Mouse (Mus musculus): ENCODE data around the gene Anxa7. TPM values are rescaled to one million over a fixed set of nuclear protein-coding genes. Genes with fewer than 3 reads are reported as not detected.

Anxa7 gene
- polyA plus RNA-seq, 1 experiment from 2014 or later = 43.7 TPM

- H3K27ac ChIP-seq = no peak overlapping the region
- WGBS = 44% methylated on average over 3 of the region's 3 CpGs
- 0 out of 2 replicates have a peak, but pooled peaks cover 3% of the 10 kb centered on the region for H3K4me1 ChIP-seq (replicated peaks; ENCODE audit: insufficient read depth, low read length)
- no peak for DNase-seq (ENCODE audit: low spot score)
- H3K4me3 ChIP-seq (replicated peaks; ENCODE audit: low read depth, low read length) = peak overlapping the region; percentile 82
- no peaks in the 10 kb centered on the region for H3K36me3 ChIP-seq (ENCODE audit: insufficient read depth, low read length)
- H3K27me3 ChIP-seq (ENCODE audit: insufficient read depth, low read length) = no peaks in the 10 kb centered on the region
- peak overlapping the region; percentile 66; the same call in 1 of the 2 replicates for H3K9ac ChIP-seq (ENCODE audit: low read depth, low read length)
- H3K4me2 ChIP-seq (ENCODE audit: low read length) = peak overlapping the region; percentile 78
- no peak for TF ChIP-seq CTCF (IDR thresholded peaks at IDR 0.05; ENCODE audit: low read depth)
- no peak for ATAC-seq (replicated peaks; ENCODE audit: low FRiP score, low read depth)
- H3K9me3 ChIP-seq (replicated peaks; ENCODE audit: low read length) = no peaks in the 10 kb centered on the region
Observed at GRCm38 (mm10) chr14:20478385-20478784, 1.5 kb downstream of the Anxa7 start.

GRCm38 (mm10) chr14:20477261-20478025, 2.5 kb downstream of the Anxa7 start:
- no peak overlapping the region for H3K9ac ChIP-seq (ENCODE audit: low read depth, low read length)
- no peaks in the 10 kb centered on the region for H3K36me3 ChIP-seq (ENCODE audit: insufficient read depth, low read length)
- no peak for ATAC-seq (replicated peaks; ENCODE audit: low FRiP score, low read depth)
- no peaks in the 10 kb centered on the region for H3K9me3 ChIP-seq (replicated peaks; ENCODE audit: low read length)
- no peak overlapping the region for H3K4me2 ChIP-seq (ENCODE audit: low read length)
- 47% methylated on average over 4 of the region's 4 CpGs for WGBS
- no peak for DNase-seq (ENCODE audit: low spot score)
- H3K4me3 ChIP-seq (replicated peaks; ENCODE audit: low read depth, low read length) = no peak overlapping the region
- no peaks in the 10 kb centered on the region for H3K27me3 ChIP-seq (ENCODE audit: insufficient read depth, low read length)
- H3K4me1 ChIP-seq (replicated peaks; ENCODE audit: insufficient read depth, low read length) = 0 out of 2 replicates have a peak, but pooled peaks cover 3% of the 10 kb centered on the region
- no peak for TF ChIP-seq CTCF (IDR thresholded peaks at IDR 0.05; ENCODE audit: low read depth)
- H3K27ac ChIP-seq = no peak overlapping the region

- no peak for TF ChIP-seq CTCF (IDR thresholded peaks at IDR 0.05; ENCODE audit: low read depth)
- DNase-seq (ENCODE audit: low spot score) = no peak
- H3K36me3 ChIP-seq (ENCODE audit: insufficient read depth, low read length) = peaks cover 54% of the 10 kb centered on the region
- no peaks in the 10 kb centered on the region for H3K4me1 ChIP-seq (replicated peaks; ENCODE audit: insufficient read depth, low read length)
- H3K4me3 ChIP-seq (replicated peaks; ENCODE audit: low read depth, low read length) = no peak overlapping the region
- no peak overlapping the region for H3K9ac ChIP-seq (ENCODE audit: low read depth, low read length)
- H3K27me3 ChIP-seq (ENCODE audit: insufficient read depth, low read length) = no peaks in the 10 kb centered on the region
- no peak for ATAC-seq (replicated peaks; ENCODE audit: low FRiP score, low read depth)
- H3K27ac ChIP-seq = no peak overlapping the region
- WGBS = 82% methylated on average over 14 of the region's 14 CpGs
- no peak overlapping the region for H3K4me2 ChIP-seq (ENCODE audit: low read length)
- no peaks in the 10 kb centered on the region for H3K9me3 ChIP-seq (replicated peaks; ENCODE audit: low read length)
Observed at GRCm38 (mm10) chr14:20460216-20460615, 19.7 kb downstream of the Anxa7 start.

- H3K27me3 ChIP-seq (ENCODE audit: insufficient read depth, low read length) = no peaks in the 10 kb centered on the region
- no peak for ATAC-seq (replicated peaks; ENCODE audit: low FRiP score, low read depth)
- H3K4me2 ChIP-seq (ENCODE audit: low read length) = no peak overlapping the region
- peaks cover 42% of the 10 kb centered on the region for H3K36me3 ChIP-seq (ENCODE audit: insufficient read depth, low read length)
- H3K4me3 ChIP-seq (replicated peaks; ENCODE audit: low read depth, low read length) = no peak overlapping the region
- no peak for TF ChIP-seq CTCF (IDR thresholded peaks at IDR 0.05; ENCODE audit: low read depth)
- H3K27ac ChIP-seq = no peak overlapping the region
- H3K9me3 ChIP-seq (replicated peaks; ENCODE audit: low read length) = no peaks in the 10 kb centered on the region
- 95% methylated on average over 9 of the region's 9 CpGs for WGBS
- H3K9ac ChIP-seq (ENCODE audit: low read depth, low read length) = no peak overlapping the region
- H3K4me1 ChIP-seq (replicated peaks; ENCODE audit: insufficient read depth, low read length) = no peaks in the 10 kb centered on the region
- no peak for DNase-seq (ENCODE audit: low spot score)
Observed at GRCm38 (mm10) chr14:20458378-20458777, 21.6 kb downstream of the Anxa7 start.

- no peak overlapping the region for H3K4me3 ChIP-seq (replicated peaks; ENCODE audit: low read depth, low read length)
- DNase-seq (ENCODE audit: low spot score) = no peak
Observed at GRCm38 (mm10) chr14:20452929-20453328, 27.0 kb downstream of the Anxa7 start.

GRCm38 (mm10) chr14:20451765-20452331, 28.1 kb downstream of the Anxa7 start, which contains the start of gene Cfap70:
Gene Cfap70, minus strand, starts transcription at chr14:20452226.
- Histone ChIP-seq H3K4me2 (ENCODE audit: low read length) (peak within 1 kb of the TSS; percentile 64), H3K27ac (no peak within 1 kb of the TSS), H3K9me3 (replicated peaks; ENCODE audit: low read length) (no peaks in the 10 kb centered on the region), H3K27me3 (ENCODE audit: insufficient read depth, low read length) (no peaks in the 10 kb centered on the region), H3K4me3 (replicated peaks; ENCODE audit: low read depth, low read length) (peak within 1 kb of the TSS; percentile 34), H3K4me1 (replicated peaks; ENCODE audit: insufficient read depth, low read length) (no peaks in the 10 kb centered on the region), H3K9ac (ENCODE audit: low read depth, low read length) (peak within 1 kb of the TSS; percentile 50), H3K36me3 (ENCODE audit: insufficient read depth, low read length) (0 out of 2 replicates have a peak, but pooled peaks cover 3% of the 10 kb centered on the region)
- DNase-seq (ENCODE audit: low spot score) = peak; percentile 85
- no peak for TF ChIP-seq CTCF (IDR thresholded peaks at IDR 0.05; ENCODE audit: low read depth)
- WGBS = 1% methylated on average over 15 of the region's 15 CpGs
- ATAC-seq (replicated peaks; ENCODE audit: low FRiP score, low read depth) = peak; percentile 80

More at GRCm38 (mm10) chr14:20452929-20453328, 27.0 kb downstream of the Anxa7 start:
- Histone ChIP-seq H3K4me1 (replicated peaks; ENCODE audit: insufficient read depth, low read length) (no peaks in the 10 kb centered on the region), H3K36me3 (ENCODE audit: insufficient read depth, low read length) (0 out of 2 replicates have a peak, but pooled peaks cover 3% of the 10 kb centered on the region), H3K27ac (no peak overlapping the region), H3K27me3 (ENCODE audit: insufficient read depth, low read length) (no peaks in the 10 kb centered on the region), H3K9me3 (replicated peaks; ENCODE audit: low read length) (no peaks in the 10 kb centered on the region), H3K4me2 (ENCODE audit: low read length) (no peak overlapping the region), H3K9ac (ENCODE audit: low read depth, low read length) (no peak overlapping the region)
- no peak for TF ChIP-seq CTCF (IDR thresholded peaks at IDR 0.05; ENCODE audit: low read depth)
- 90% methylated on average over 5 of the region's 5 CpGs for WGBS
- ATAC-seq (replicated peaks; ENCODE audit: low FRiP score, low read depth) = no peak

Data from kidney, postnatal 0 days (tissue).